Mouse (Mus musculus) C2C12 (cell line): Measurements from ENCODE around the gene Kras.

ENCODE experiments used
- CEBPB ChIP-seq: IDR thresholded peaks from one replicate; pipeline ENCODE4 v1.6.1; 2011; ENCODE audit warnings: low read depth, mild to moderate bottlenecking, control low read depth, moderate library complexity
- CTCF ChIP-seq: IDR thresholded peaks from one replicate; pipeline ENCODE4 v1.5.1; 2011; ENCODE audit not compliant: control insufficient read depth, insufficient read depth, insufficient read length
- FOSL1 ChIP-seq: IDR thresholded peaks from one replicate; pipeline ENCODE4 v1.8.0; 2011; ENCODE audit warnings: mild to moderate bottlenecking, low read length; ENCODE audit not compliant: poor library complexity, insufficient read depth, severe bottlenecking
- MAX ChIP-seq: IDR thresholded peaks from one replicate; pipeline ENCODE4 v1.6.1; 2011; ENCODE audit warnings: mild to moderate bottlenecking, control low read depth
- MYOD1 ChIP-seq: IDR thresholded peaks from one replicate; pipeline ENCODE4 v1.6.1; 2011; ENCODE audit warnings: low read depth; ENCODE audit not compliant: control insufficient read depth, insufficient read length
- MYOG ChIP-seq: IDR thresholded peaks from one replicate; pipeline ENCODE4 v1.6.1; 2011; ENCODE audit not compliant: control insufficient read depth, insufficient read length; ENCODE audit errors: extremely low read depth
- USF1 ChIP-seq: IDR thresholded peaks from one replicate; pipeline ENCODE4 v1.6.1; 2011; ENCODE audit warnings: low read depth, mild to moderate bottlenecking, control low read depth, moderate library complexity

DNA sequence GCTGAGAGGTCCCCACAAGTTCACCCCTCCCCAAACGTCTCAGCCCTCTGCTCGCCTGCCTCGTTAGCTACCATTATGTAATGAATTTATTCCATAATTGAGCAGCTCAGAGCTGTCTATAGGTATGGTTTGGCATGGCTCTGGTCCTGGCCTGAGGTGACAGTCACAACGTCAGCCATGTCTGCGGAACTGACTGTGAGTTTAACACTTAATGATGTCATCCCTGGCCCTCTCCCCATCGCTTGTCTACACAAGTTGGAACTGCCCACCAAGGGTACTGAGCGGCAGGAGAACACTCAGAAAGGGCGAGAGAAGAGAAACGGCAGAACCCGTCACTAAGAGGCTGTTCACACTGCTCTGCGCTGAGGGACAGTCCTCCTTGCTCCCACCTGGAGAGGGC, 45.1 kb upstream of the Kras start:
- no peak for TF ChIP-seq CTCF
- no peak for TF ChIP-seq CEBPB
- no peak for TF ChIP-seq MYOG
- no peak for TF ChIP-seq MAX
- no peak for TF ChIP-seq MYOD1
- TF ChIP-seq USF1, result no peak
- no peak for TF ChIP-seq FOSL1
